ENCODE assay signal across 8 mouse cellular contexts in the genomic region with DNA sequence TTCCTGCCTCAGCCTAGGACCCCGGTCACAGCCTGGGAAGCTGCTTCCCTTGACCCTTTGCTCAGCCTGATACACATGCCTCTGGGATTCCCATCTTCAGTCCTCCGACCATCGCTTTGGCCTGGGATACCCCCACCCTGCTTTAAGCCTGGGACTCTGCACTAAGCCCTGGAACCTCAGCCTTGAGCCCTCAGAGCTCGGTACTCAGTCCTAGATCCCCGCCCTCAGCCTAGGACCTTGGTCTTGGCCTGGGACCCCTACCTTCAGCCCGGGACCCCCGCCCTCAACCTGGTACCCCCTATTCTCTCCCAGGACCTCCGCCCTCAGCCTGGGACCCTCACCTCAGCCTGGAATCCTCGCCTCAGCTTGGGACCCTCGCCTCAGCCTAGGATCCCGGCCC. TPM values are rescaled to one million over a fixed set of nuclear protein-coding genes. Genes with fewer than 3 reads are reported as not detected.
DNase-seq lines count a peak whose midpoint lies in the region; ATAC-seq and TF ChIP-seq lines count a peak whose summit lies in the region.

No protein-coding gene starts in this region.

- H3K4me3 ChIP-seq in neural tube, embryonic 11.5 days (ENCODE audit: low read depth, low read length), result peak overlapping the region; percentile 62
- H3K4me3 ChIP-seq in limb, embryonic 14.5 days (replicated peaks; ENCODE audit: low read length), result peak overlapping the region; percentile 71
- H3K4me3 ChIP-seq in stomach, embryonic 16.5 days (replicated peaks; ENCODE audit: low read length), result peak overlapping the region; percentile 68

- peak overlapping the region; percentile 74 for H3K9ac ChIP-seq in neural tube, embryonic 11.5 days (ENCODE audit: low read length)
- peak overlapping the region; percentile 81 for H3K9ac ChIP-seq in limb, embryonic 14.5 days (ENCODE audit: low read depth, low read length, severe bottlenecking)
- H3K9ac ChIP-seq in stomach, embryonic 16.5 days (ENCODE audit: low read length), result peak overlapping the region; percentile 83

- no peak for TF ChIP-seq POLR2A in limb, embryonic 14.5 days (IDR thresholded peaks at IDR 0.05; ENCODE audit: borderline replicate concordance, extremely low read depth, insufficient read depth, insufficient read length)

- H3K9me3 ChIP-seq in neural tube, embryonic 11.5 days (ENCODE audit: control insufficient read depth, low read length), result no peaks in the 10 kb centered on the region
- no peaks in the 10 kb centered on the region for H3K9me3 ChIP-seq in limb, embryonic 14.5 days (ENCODE audit: control insufficient read depth, low read length)
- no peaks in the 10 kb centered on the region for H3K9me3 ChIP-seq in stomach, embryonic 16.5 days (replicated peaks; ENCODE audit: control insufficient read depth, low read length)

- no peaks in the 10 kb centered on the region for H3K36me3 ChIP-seq in neural tube, embryonic 11.5 days (ENCODE audit: control insufficient read depth, insufficient read depth, low read length)
- H3K36me3 ChIP-seq in limb, embryonic 14.5 days (ENCODE audit: control insufficient read depth, insufficient read depth, low read length), result no peaks in the 10 kb centered on the region
- no peaks in the 10 kb centered on the region for H3K36me3 ChIP-seq in stomach, embryonic 16.5 days (ENCODE audit: control insufficient read depth, insufficient read depth, low read length)

- peak overlapping the region; percentile 94 for H3K4me2 ChIP-seq in neural tube, embryonic 11.5 days (ENCODE audit: low read depth)
- peak overlapping the region; percentile 98 for H3K4me2 ChIP-seq in limb, embryonic 14.5 days (replicated peaks; ENCODE audit: low read depth, low read length, severe bottlenecking)
- peak overlapping the region; percentile 97 for H3K4me2 ChIP-seq in stomach, embryonic 16.5 days (ENCODE audit: low read depth, low read length)

- no peak overlapping the region for H3K27ac ChIP-seq in neural tube, embryonic 11.5 days (ENCODE audit: low read depth, low read length)
- H3K27ac ChIP-seq in limb, embryonic 14.5 days (replicated peaks; ENCODE audit: low read depth, low read length), result no peak overlapping the region
- H3K27ac ChIP-seq in stomach, embryonic 16.5 days (ENCODE audit: low read length), result 0 out of 2 replicates have a peak overlapping the region, but pooled peaks have one; percentile 36

- peaks cover 20% of the 10 kb centered on the region; the same call in 1 of the 2 replicates for H3K4me1 ChIP-seq in neural tube, embryonic 11.5 days (ENCODE audit: control insufficient read depth, insufficient read depth, low read length)
- H3K4me1 ChIP-seq in limb, embryonic 14.5 days (ENCODE audit: control insufficient read depth, insufficient read depth, low read length), result peaks cover 20% of the 10 kb centered on the region
- peaks cover 20% of the 10 kb centered on the region for H3K4me1 ChIP-seq in stomach, embryonic 16.5 days (ENCODE audit: control insufficient read depth, insufficient read depth, low read length)

- no peaks in the 10 kb centered on the region for H3K27me3 ChIP-seq in neural tube, embryonic 11.5 days (ENCODE audit: control insufficient read depth, insufficient read depth, low read length)
- no peaks in the 10 kb centered on the region for H3K27me3 ChIP-seq in limb, embryonic 14.5 days (ENCODE audit: control insufficient read depth, insufficient read depth, low read length)
- no peaks in the 10 kb centered on the region for H3K27me3 ChIP-seq in stomach, embryonic 16.5 days (ENCODE audit: control insufficient read depth, insufficient read depth, low read length)

- WGBS in neural tube, embryonic 11.5 days, result 10% methylated on average over 11 of the region's 11 CpGs
- 11% methylated on average over 10 of the region's 11 CpGs for WGBS in limb, embryonic 14.5 days
- WGBS in stomach, embryonic 16.5 days, result 14% methylated on average over 11 of the region's 11 CpGs

- DNase-seq in adrenal gland, postnatal 10 days, result peak; percentile 22
- no peak for DNase-seq in adrenal gland, postnatal 14 days
- DNase-seq in neural tube, embryonic 11.5 days (ENCODE audit: low spot score), result no peak
- DNase-seq in neural tube, embryonic 10.5 days (ENCODE audit: extremely low spot score, low spot score), result no peak
- DNase-seq in limb, embryonic 14.5 days (ENCODE audit: low spot score), result no peak
- no peak for DNase-seq in spleen, postnatal 4 days (ENCODE audit: low spot score in 2 of 2)
- DNase-seq in spleen, adult 18-20 months, result no peak

- ATAC-seq in neural tube, embryonic 11.5 days (ENCODE audit: insufficient read depth, low FRiP score, low TSS enrichment), result no peak; the same call in 1 of the 2 replicates
- no peak for ATAC-seq in limb, embryonic 14.5 days (ENCODE audit: low FRiP score, low read depth)
- no peak for ATAC-seq in stomach, embryonic 16.5 days (ENCODE audit: insufficient read depth, low FRiP score)

RNA-seq across cellular contexts. Expression of a gene that starts 0.5 kb away (rescaled TPM):
- total RNA-seq in adrenal gland, postnatal 10 days (2021), result 10 to 100 TPM; 35.4 to 48.2 TPM
- total RNA-seq in adrenal gland, postnatal 14 days (2021), result 32.3 and 33.7 TPM in 2 replicates
- polyA plus RNA-seq in neural tube, embryonic 11.5 days (2014; fragmentation: Nextera tagmentation; extraction: Ambion mirVana), result 42.2 and 47.3 TPM in 2 replicates
- 16.4 and 20.1 TPM in 2 replicates for polyA plus RNA-seq in limb, embryonic 14.5 days (2012; rRNA removed)
- 10.6 and 11.5 TPM in 2 replicates for polyA plus RNA-seq in limb, embryonic 14.5 days (2014; fragmentation: Nextera tagmentation; extraction: Ambion mirVana)
- polyA plus RNA-seq in stomach, embryonic 16.5 days (2015; fragmentation: Nextera tagmentation; extraction: Ambion mirVana), result 37.3 and 41.8 TPM in 2 replicates
